Mouse (Mus musculus): ENCODE measurements at regions not wholly inside any gene's neighbourhood (a gene's known extent, or its start where the extent isn't known, plus 50 kb on each side); places are given as distances from the start of the nearest gene placed in this dataset.

GRCm38 (mm10) chr14:87264826-87265225 is 123.8 kb upstream of the Diaph3 start:
- TF ChIP-seq CTCF (IDR thresholded peaks at IDR 0.05; ENCODE audit: borderline replicate concordance, control insufficient read depth, extremely low read depth, insufficient read depth, low read length, poor library complexity) (no peak), POLR2A (IDR thresholded peaks at IDR 0.05; ENCODE audit: control insufficient read depth, extremely low read depth, insufficient read depth, low read length, poor library complexity) (no peak)
